Mouse (Mus musculus) retina, adult 2 months (tissue): ENCODE measurements around the gene Fpr2.
"Not testable (repeated sequence)": the region's sequence is repeated elsewhere in the genome, so short reads cannot be mapped to it uniquely, and the experiment has no call there.

ENCODE experiments used
- DNase-seq: peaks from one replicate; pipeline ENCODE4 v3.0.0-alpha.2; 2012; ENCODE audit warnings: low read depth, low spot score

The Fpr2 gene

DNA sequence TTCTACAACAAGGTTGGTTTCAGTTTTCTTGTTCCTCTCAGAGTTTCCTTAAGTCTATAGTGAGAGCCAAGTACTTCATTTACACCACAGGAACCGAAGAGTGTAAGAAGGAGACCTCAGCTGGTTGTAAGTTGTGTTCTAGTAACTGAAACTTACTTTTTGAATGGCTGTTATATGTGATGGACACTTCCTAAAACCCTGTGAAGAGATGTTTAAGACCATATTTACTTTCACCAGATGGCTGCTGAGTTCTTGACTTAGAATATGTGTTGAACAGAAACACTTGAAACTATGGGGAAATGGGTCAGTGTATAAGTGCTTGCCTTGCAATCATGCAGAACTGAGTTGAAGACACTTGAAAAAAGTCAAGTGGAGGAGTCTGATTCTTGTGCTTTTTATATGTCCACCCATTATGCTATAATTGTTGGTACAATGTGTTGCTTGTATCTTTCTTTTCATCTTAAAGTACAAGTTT lies at the start of gene Fpr2, which contains the start of gene Fpr3:
Gene Fpr2, plus strand, starts transcription at position 51 of the 475 bp plus-strand sequence.
Gene Fpr3, plus strand, starts transcription at position 79 of the 475 bp plus-strand sequence.
- DNase-seq, result no peak

DNA sequence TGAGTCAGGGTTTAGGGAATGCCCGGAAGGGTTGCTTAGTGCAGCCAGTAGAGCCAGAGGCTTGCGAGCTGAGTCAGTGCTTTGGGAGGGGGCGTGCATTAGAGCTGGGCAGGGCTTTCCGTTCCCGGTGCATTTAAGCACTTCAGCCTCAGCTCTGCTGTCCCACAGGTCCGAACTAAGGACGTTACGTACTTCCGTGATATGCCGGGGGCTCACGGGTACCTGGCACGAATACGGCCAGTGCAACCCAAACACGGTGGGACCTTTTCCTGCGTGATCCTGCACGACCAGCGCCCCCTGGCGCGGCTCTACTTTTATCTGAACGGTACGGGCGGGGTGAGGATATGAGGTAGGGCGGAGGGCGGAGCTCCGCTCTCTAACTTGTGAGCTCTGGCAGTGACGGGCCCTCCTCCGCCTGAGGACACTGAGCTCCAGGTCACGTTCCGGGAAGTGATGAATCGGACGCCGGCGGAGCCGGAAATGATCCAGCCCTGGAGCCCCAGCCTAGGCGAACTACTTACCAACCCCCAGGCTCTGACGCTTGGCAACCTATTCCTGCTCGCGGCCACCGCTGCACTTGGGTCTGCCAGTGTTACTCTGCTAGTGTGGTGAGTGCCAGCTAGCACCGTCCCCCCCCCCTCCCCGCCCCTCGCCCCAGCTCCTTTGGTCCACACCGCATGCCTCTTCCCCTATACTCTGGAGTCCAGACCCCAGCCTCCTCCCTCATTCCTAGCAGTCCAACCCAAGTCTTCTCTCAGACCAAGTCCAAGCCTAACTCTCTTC lies 49.5 kb upstream of the Fpr2 start:
- DNase-seq, result peak; percentile 86

DNA sequence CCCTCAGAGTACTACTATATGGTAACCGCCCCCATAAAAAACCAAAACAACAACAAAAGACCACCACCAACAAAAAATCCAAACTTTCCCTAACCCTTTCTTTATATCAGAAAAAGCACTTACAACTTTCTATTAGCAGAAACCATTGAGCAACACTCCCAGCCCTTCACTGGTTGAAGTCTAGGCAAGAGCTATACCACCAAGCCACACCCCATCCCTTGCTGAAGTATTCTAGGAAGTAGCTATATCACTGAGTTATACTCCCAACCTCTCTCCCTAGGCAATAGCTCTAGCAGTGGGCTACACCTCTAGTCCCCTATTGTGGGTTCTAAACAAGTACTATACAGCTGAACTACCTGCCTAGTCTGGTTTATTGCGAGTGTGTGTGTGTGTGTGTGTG lies 48.3 kb upstream of the Fpr2 start:
- no peak for DNase-seq

DNA sequence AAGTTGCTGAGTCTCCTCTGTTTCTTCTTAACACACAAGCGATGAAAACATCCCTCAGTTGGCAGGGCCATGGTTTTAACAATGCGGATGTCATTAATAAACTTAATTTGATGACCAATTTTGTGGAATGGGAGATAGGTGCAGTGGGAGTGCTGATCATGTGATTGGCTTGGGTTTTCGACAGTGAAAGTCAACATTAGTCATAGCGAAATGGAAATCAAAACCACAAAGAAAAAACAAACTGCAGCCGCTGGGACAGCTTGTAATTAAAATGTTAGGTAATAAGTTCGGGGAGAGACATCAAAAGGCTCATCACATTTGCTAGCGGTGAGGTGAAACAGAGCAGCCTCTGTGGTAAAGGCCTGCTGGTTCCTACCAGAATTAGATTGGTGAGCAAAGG lies 46.8 kb upstream of the Fpr2 start:
- no peak for DNase-seq

DNA sequence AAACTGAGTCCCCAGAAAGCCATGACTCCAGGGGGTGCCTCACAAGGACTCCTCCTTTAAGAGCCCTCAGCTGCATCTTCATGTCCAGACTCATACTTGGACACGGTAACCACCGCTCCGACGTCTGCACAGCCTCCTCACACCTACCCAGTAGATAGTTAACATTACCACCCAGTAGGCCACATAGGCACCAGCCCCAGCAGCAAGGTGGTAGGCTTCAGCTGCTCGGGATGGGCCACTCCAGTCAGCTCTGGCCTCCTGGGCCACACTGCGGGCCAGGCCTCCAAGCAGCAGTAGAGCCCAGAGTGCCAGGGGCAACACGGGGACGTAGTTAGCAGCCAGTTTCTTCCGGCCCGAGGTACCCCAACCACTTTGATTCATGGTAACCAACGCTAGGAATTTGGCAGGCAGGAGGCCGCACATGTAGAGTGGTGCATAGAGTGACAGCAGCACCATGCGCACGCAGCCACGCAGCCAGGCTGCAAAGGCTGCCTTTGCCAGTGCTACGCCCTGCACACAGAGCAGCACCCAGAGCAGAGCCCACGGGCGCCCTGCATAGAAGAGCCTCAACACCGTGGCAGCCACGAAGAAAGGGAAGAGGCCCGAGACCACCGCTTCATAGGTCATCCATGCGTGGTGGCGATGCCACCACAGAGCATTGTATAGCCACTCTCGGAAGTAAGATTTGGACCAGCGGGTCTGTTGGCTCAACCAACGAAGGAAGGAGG lies 43.9 kb upstream of the Fpr2 start:
- no peak for DNase-seq

DNA sequence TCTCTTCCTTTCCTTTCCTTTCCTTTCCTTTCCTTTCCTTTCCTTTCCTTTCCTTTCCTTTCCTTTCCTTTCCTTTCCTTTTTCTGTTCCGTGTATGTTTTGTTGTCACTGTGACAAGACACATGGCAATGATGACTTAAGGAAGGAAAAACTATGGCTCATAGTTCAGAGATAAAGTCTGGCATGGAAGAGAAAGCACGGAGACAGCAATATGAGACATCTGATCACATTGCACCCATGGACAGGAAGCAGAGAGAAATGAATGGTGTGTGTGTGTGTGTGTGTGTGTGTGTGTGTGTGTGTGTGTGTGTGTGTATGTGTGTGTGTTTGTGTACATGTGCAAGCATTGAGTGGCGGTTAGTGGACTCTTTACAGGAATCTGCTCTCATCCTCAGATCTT lies 43.0 kb upstream of the Fpr2 start:
- DNase-seq, result not testable (repeated sequence)

DNA sequence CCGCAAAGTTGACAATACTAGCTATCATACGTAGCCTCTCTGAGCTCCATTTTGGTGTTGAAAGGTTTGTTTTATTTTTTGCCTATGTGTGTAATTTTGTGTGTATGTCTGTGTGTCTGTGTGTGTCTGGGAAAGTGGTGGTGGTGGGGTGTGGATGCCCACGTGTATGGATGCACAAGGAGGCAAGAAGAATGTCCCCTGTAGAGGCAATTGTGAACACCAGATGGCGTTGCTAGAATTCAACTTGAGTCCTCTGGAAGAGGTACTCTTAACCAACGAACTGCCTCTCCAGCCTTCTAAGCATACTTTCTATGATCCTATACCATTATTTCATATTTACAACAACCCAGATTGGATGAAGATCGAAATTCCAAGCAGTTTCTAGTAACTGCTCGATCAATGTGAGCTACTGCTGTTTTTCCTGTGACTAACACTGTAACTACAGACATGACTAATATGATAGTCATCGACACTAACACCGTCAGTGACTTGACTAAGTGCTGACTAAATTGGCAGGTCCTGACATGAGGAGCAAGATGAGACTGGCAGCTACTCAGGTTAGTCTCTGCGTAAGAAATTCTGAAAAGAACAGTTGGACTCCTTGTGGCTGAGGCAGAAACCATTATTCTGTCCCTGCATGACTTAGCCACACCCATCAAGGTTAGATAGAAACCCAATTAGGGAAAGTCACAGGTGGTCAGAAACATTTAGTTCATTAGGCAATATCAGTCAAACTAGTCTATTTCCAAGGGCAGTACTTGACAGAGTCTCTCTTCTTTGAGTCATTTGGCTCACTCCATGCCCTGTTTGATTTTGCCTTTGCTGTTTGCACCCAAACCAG lies 42.2 kb upstream of the Fpr2 start:
- no peak for DNase-seq

DNA sequence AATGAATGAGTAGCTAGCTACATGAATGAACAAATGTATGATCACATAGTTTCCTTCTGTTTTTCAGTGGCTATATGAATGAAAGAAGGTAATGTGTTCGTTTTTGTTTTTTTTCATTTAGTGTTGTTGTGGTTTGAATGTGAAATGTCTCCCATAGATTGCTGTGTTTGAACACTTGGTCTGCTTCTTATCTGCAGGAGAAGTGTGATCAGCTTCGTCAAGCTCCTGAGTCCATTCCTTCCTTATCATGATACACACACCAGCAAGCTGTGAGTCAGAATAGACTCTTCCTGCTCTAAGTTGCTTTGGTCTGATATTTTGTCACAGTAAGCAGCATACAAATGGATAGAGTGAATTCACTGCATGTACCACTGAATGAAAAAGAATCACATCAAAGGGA lies 38.6 kb upstream of the Fpr2 start:
- no peak for DNase-seq

DNA sequence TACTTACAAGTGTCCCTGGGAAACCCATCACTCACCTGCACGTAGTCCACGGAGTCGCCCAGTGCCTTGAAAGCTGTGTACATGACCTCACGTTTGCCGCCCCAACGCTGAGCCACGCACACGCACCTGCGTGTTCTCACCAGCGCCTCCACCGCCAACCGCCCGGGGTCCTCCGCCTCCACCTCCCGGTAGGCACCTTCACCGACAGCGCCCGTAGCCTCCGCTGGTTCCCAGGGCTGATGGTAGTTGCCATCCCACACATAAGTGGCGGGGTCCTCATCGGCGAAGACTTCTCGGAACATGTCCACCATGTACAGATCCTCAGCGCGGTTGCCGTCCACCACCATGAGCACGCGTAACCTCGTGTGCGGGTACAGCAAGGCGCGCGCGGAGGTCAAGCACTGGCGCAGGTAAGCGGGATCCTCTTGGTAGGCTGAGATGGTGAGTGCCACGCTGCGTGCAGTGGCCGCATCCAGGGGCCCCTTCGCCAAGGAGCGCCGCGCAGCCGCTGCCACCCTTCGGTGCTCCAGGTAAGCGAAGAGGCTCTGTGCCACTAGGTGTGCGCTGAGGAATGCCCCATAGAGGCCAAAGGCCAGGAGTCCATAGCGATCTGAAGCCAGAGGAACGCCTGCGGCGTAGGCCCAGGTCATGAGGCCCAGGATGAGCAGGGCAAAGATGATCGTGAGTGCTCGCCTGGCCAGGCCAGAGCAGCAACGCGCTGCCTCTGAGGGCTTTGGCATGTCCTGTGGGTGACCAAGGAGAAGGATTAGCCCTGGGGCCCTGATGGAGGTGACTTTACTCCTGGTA lies 37.5 kb upstream of the Fpr2 start:
- DNase-seq, result no peak

DNA sequence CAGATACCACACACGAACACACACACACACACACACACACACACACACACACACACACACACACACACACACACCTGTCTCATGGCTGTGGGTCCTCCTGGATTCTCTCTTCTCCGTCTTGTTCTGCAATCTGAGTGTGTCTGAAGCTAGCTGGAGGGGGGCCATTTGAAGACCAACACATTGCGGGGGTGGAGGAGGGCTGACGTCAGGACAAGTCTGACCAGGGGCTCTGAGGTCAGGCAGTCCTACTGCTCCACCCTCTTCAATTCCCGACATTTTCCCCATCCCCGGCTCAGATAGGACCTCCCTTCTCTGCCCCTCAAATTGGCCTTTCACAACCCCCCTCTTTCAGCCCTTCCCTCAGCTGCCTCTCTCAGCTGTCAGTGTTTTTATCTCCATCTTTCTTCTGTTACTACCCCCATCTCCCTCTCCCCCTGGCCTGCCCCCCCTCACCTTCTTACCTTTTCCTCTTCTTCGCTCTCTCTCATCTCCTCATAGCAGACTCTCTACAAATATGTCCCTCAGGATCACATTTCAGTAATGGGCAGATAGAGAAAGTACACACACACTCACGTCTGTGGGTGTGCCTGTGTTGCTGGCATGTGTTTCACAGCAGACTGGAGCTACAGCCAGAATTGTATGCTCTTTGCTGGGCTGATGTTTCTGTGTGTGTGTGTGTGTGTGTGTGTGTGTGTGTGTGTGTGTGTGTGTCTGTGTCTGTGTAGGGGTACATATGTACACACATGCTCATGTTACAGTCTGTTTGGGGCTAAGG lies 32.4 kb upstream of the Fpr2 start, which contains the start of gene Has1:
Gene Has1, minus strand, starts transcription at position 142 of the 775 bp plus-strand sequence.
- DNase-seq, result no peak

DNA sequence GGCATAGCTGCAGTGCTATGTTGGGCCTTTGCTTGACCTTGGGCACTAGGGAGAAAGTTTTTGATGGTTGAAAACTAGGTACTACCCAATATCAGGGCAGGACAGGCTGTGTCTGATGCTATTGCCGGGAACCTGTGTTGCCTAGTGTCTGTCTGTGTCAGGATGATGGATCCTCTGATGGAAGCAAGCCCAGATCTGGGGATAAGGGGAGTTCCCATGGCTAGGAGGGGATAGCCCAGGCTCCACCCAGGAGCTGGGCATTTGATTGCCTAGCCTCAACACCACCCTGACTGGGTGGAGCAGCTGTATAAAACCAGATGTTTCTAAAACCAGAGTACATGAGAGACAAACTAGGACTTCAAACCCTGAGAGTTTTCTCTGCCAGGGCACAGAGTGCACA lies 31.0 kb upstream of the Fpr2 start:
- DNase-seq, result no peak

DNA sequence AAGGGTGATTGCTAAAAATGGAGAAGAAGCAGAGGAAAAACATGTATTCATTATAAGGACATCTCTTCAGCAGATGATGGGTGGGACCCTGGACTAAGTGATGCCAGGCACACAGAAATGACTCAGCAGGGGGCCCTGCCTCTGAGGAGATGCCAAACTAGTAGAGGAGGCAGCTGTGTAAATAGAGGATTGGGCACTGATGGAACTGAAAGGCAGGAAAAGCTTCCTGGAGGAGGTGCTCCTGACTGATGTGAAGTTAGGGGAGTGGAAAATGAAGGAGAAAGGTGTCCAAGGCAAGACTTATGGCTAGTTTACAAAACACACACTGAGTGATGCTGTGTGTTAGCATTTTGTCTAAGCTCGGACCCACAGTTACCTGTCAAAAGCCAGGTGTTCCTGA lies 30.2 kb upstream of the Fpr2 start:
- DNase-seq, result no peak

DNA sequence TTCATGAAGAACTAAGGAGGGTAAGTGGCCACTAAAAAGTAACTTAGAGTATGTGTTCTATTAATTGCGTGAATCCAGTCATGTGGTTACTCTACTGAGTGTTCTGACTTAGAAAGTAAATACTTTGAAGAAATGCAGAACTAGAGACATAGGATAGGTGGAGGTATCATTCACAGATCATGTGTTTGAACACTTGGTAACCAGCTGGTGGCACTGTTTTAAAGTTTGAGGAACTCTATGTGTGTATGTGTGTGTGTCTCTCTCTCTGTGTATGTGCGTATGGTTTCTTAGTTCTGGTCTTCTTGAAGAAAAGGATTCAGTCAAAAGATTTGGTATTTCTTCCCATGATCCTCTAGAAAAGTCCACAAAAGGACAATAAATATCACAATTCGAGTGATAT lies 27.5 kb upstream of the Fpr2 start:
- DNase-seq, result no peak

DNA sequence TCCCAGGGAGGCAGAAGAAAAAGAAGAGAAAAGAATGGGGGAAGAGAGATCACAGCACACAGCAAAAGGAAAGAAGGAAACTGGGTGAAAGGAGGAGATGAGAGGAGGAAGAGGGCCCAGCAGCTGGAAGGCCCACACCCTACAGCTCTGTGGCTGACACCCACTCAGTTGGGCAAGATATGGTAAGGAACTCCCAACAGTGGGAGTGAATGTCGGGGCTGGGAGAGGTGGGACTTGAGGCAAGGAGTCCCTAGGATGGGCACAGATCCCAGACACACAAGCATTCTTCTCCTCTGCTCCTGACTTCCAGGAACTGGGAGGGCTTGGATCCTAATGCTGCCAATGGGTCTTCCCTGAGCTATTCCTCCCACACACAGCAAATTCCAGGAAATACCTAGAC lies 25.3 kb upstream of the Fpr2 start:
- no peak for DNase-seq

DNA sequence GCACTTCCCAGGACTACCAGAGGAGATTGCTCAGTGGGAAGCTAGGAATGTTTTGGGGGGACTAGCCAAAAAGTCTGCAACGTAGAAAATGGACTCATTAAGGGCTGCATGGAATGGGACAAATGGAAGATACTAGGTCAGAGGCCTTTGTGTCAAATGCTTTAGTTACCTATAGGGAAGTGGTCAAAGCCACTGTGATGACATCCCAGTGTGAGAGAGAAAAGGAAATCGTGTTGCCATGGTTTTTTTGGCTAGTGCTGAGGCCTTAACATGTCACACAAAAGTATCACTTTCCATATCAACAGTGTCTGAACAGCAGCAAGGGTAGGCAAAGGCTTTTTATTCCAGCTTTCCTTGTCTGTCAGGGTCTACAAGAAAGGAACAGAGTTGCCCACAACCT lies 22.5 kb upstream of the Fpr2 start:
- DNase-seq, result no peak

DNA sequence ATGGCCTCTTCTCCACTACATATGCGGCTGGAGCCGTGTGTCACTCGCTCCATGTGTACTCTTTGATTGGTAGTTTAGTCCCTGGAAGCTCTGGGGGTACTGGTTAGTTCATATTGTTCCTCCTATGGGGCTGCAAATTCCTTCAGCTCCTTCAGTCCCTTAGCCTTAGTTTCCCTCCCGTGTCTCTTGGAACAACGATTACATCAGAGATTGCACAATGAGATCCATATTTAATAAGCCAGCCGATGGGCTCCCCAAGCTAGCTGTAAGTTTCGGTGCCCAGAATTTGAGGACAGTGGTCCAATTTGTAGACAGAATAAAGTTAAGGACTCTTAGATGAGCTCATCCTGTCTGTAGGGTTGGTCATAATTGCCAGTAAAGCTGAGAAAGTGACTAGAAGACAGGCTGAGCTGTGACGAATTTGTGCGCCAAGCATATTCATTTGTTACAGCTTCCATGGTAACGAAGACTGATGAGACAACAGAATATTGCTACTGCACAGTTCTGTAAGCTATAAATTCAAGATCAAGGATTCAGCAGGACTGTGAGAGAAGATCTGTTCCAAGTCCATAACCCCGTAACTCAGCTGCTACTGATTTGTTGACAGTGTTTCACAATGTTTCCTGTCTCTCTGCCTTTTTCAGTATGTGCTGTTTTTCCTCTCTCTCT lies 20.7 kb upstream of the Fpr2 start:
- no peak for DNase-seq

DNA sequence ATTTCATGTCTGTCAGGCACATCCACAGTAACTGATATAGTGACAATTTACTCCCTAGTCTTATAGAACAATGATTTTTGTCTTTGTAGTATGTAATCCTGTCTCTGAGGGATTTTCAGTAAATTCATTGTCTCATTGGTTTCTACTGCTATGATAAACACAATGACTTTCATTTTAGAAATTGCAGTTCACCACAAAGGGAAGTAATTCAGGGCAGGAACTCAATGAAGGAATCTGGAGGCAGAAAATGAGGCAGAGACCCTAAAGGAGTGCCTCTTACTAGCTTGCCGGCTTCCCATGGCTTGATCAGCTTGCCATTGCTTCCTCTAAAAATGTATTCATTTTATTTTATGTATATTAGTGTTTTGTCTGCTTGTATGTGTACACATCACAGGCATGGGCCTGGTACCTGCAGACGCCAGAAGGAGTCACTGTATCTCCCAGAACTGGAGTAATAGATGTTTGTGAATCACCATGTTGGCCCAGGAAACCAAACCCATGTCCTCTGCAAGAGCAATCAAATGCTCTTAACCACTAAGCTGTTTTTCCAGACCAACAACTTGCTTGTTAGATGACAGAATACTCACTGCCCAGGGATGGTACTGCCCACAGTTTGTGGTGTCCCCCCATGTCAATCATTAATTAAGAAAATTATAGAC lies 16.6 kb upstream of the Fpr2 start:
- no peak for DNase-seq

DNA sequence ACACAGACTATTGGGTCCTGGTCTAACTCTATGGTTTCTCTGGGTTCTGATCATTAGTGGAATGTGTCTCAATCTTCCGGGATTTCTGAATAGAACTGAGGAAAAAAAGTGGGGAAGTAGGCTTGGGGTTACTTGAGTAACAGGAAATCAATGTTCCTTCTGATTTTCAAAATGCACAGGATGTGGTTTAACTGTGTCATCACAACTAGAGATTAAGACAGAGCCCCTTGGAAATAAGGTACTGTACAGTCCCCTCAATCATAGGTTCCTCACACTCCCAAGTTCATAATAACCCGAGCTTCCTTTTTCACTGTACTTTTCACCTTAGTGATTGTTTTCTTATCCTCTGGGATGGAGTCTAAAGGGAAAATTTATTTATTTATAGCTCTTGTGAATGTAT lies 15.9 kb upstream of the Fpr2 start:
- DNase-seq, result no peak

DNA sequence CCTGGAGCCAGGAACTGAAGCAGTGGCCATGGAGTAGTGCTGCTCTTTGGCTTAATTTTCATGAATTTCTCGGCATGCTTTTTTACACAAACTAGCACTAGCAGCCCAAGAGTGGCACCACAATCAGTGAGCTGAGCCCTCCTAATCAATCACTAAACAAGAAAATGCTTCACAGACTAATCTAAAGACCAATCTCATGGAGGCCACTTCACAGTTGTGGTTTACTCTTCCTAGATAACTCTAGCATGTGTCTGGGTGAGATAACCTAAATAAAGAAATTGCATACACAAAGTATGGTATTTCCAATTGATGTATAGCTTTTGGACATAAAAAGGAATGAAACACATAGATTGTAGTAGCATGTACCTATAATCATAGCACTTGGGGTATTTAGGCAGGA lies 8.3 kb upstream of the Fpr2 start:
- no peak for DNase-seq
